Mouse (Mus musculus) heart, adult 18-20 months (tissue): ENCODE results near the gene Otp. TPM values are rescaled to one million over a fixed set of nuclear protein-coding genes. Genes with fewer than 3 reads are reported as not detected.

Experiments used
- total RNA-seq, 2 experiments: library from RNA; stranded (reverse); gene quantifications; 2 replicates each; pipeline ENCODE4 v1.2.3; 2021

The Otp gene
- total RNA-seq, 2 experiments from 2014 or later = not detected

Other genes with a start within 250 kb of the Otp start
- gene Tbca, start 86.7 kb upstream of the Otp start, total RNA-seq = 100 to 1,000 TPM; 121 to 129 TPM
- gene Wdr41, start 100.7 kb downstream of the Otp start, total RNA-seq = 10 to 100 TPM; 17.7 to 17.9 TPM